Mouse (Mus musculus) kidney, adult 2 months (tissue): ENCODE results near the gene Kctd10.

ENCODE experiments used
- CTCF ChIP-seq: fragments of 200-500 bp; conservative IDR thresholded peaks from 2 replicates; pipeline ENCODE4 v1.5.1; 2011; ENCODE audit warnings: low read depth, mild to moderate bottlenecking, control low read depth, low read length, moderate library complexity, mixed read lengths; ENCODE audit not compliant: insufficient read depth, insufficient read length
- POLR2A ChIP-seq: fragments of 200-500 bp; IDR thresholded peaks from one replicate; pipeline ENCODE4 v1.6.1; 2011; ENCODE audit warnings: low read depth, low read length, control low read depth

DNA sequence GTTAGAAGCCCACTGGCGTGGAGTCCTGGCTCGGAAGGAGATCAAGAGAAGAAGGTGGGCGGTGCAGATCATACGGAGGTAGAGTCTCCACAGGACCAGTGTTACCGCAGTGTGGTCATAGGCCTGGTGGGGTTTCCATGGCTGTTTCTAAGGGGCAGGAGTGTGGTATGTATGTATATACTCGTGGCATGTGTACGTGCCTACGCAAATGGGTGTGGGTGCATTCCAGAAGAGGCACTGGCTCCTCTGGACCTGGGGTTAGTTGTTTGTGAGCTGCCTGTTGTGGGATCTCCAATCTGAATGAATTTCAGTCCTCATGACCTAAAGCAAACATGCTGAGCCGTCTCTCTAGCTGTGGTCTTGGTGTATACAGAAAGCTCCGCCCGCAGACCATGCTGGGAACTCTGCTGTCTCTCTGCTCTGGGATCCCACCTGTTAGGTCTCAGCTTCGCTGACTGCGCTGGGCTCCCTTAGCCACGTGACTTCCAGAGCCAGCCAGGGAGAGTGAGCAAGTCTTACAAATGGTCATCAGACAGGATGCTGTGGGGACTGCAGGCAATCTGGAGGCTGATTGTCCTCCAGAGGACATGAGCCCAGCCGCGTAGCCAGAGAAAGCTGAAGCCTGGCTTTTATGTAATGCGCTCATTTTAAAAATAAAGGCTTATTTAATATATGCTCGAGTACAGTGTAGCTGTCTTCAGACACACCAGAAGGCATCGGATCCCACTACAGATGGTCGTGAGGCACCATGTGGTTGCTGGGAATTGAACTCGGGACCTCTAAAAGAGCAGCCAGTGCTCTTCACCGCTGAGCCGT lies 23.2 kb downstream of the Kctd10 start:
- TF ChIP-seq CTCF, result no peak
- no peak for TF ChIP-seq POLR2A
